ENCODE assay signal across 8 mouse cellular contexts in genomic region chr19:46056388-46056946, GRCm38 (mm10). TPM values are rescaled to one million over a fixed set of nuclear protein-coding genes. Genes with fewer than 3 reads are reported as not detected.
DNase-seq lines count a peak whose midpoint lies in the region; ATAC-seq and TF ChIP-seq lines count a peak whose summit lies in the region.

No protein-coding gene starts in this region.

- DNase-seq in gastrocnemius, adult 8-10 months (ENCODE audit: low spot score in 2 of 2) = peak; percentile 90 to 92
- DNase-seq in hindlimb bud, embryonic 11.5 days (ENCODE audit: extremely low spot score, low read depth, low spot score) = peak; percentile 96
- peak; percentile 81 to 94 for DNase-seq in left cerebral cortex, adult 8-10 months (ENCODE audit: low spot score in 2 of 2)
- peak; percentile 96 to 97 for DNase-seq in right cerebral cortex, postnatal 10 days (ENCODE audit: low spot score in 2 of 2)
- DNase-seq in urinary bladder, postnatal 25 days (ENCODE audit: low spot score) = peak; percentile 84

- H3K4me1 ChIP-seq in cortical plate, adult 2 months (ENCODE audit: control insufficient read depth, insufficient read depth, low read length) = peaks cover 2% of the 10 kb centered on the region; the same call in 1 of the 2 replicates
- peaks cover 44% of the 10 kb centered on the region for H3K4me1 ChIP-seq in megakaryocyte, embryonic 14.5 days

- H3K27ac ChIP-seq in cortical plate, adult 2 months (ENCODE audit: insufficient read depth, low read length) = peak overlapping the region; percentile 58

- no peak for TF ChIP-seq CTCF in cortical plate, adult 2 months (IDR thresholded peaks at IDR 0.05; ENCODE audit: extremely low read depth, insufficient read depth, low read length)

- peak; percentile 74; the same call in 1 of the 2 replicates for TF ChIP-seq POLR2A in cortical plate, adult 2 months (IDR thresholded peaks at IDR 0.05; ENCODE audit: extremely low read depth, insufficient read depth, low read length)

- no peaks in the 10 kb centered on the region for H3K9me3 ChIP-seq in megakaryocyte, embryonic 14.5 days

- peak; percentile 97 for ATAC-seq in activated CD4-positive, CD25-positive, alpha-beta regulatory T cell, adult 4 months

- peaks cover 11% of the 10 kb centered on the region for H3K36me3 ChIP-seq in megakaryocyte, embryonic 14.5 days (replicated peaks; ENCODE audit: low read length)

- H3K27me3 ChIP-seq in megakaryocyte, embryonic 14.5 days (replicated peaks) = no peaks in the 10 kb centered on the region

- peak overlapping the region; percentile 79 for H3K4me3 ChIP-seq in cortical plate, adult 2 months (ENCODE audit: insufficient read depth, low read length)
- peak overlapping the region; percentile 96 for H3K4me3 ChIP-seq in megakaryocyte, embryonic 14.5 days (replicated peaks)

RNA-seq across cellular contexts. Expression of gene Ldb1, which starts 11.5 kb away (rescaled TPM):
- 10 to 100 TPM; 42.8 to 46.3 TPM for polyA plus RNA-seq in activated CD4-positive, CD25-positive, alpha-beta regulatory T cell, adult 4 months (2017; shearing (Covaris generic))
- 159 and 161 TPM in 2 replicates for polyA plus RNA-seq in cortical plate, adult 2 months (2012; rRNA removed)
- total RNA-seq in gastrocnemius, adult 8-10 months (2022) = 10 to 100 TPM; 13.3 to 19.7 (median 17.0) TPM
- total RNA-seq in left cerebral cortex, adult 8-10 months (2022) = 100 to 1,000 TPM; 110 to 132 (median 120) TPM
- polyA plus RNA-seq in megakaryocyte, embryonic 14.5 days (2012; ENCODE audit: insufficient read depth, low replicate concordance) = 349 and 424 TPM in 2 replicates

RNA-seq across cellular contexts. Expression of gene Pprc1, which starts 11.8 kb away (rescaled TPM):
- 10 to 100 TPM; 13.5 to 17.5 TPM for polyA plus RNA-seq in activated CD4-positive, CD25-positive, alpha-beta regulatory T cell, adult 4 months (2017; shearing (Covaris generic))
- polyA plus RNA-seq in cortical plate, adult 2 months (2012; rRNA removed) = 13.4 and 16.1 TPM in 2 replicates
- 10 to 100 TPM; 13.0 to 22.8 (median 14.7) TPM for total RNA-seq in gastrocnemius, adult 8-10 months (2022)
- 10 to 100 TPM; 25.7 to 29.7 (median 26.8) TPM for total RNA-seq in left cerebral cortex, adult 8-10 months (2022)
- polyA plus RNA-seq in megakaryocyte, embryonic 14.5 days (2012; ENCODE audit: insufficient read depth, low replicate concordance) = 8.7 and 12.2 TPM in 2 replicates

RNA-seq across cellular contexts. Expression of gene Nolc1, which starts 19.2 kb away (rescaled TPM):
- polyA plus RNA-seq in activated CD4-positive, CD25-positive, alpha-beta regulatory T cell, adult 4 months (2017; shearing (Covaris generic)) = 10 to 100 TPM; 55.0 to 74.4 TPM
- polyA plus RNA-seq in cortical plate, adult 2 months (2012; rRNA removed) = 37.5 and 38.3 TPM in 2 replicates
- 10 to 100 TPM; 17.4 to 21.4 (median 20.1) TPM for total RNA-seq in gastrocnemius, adult 8-10 months (2022)
- 10 to 100 TPM; 41.8 to 48.2 (median 46.0) TPM for total RNA-seq in left cerebral cortex, adult 8-10 months (2022)
- 14.7 and 44.5 TPM in 2 replicates for polyA plus RNA-seq in megakaryocyte, embryonic 14.5 days (2012; ENCODE audit: insufficient read depth, low replicate concordance)

RNA-seq across cellular contexts. Expression of gene Hps6, which starts 53.2 kb away (rescaled TPM):
- 1 to 10 TPM; 1.5 to 2.9 TPM for polyA plus RNA-seq in activated CD4-positive, CD25-positive, alpha-beta regulatory T cell, adult 4 months (2017; shearing (Covaris generic))
- polyA plus RNA-seq in cortical plate, adult 2 months (2012; rRNA removed) = 4.9 TPM in 2 replicates
- 1 to 10 TPM; 3.4 to 5.1 (median 4.1) TPM for total RNA-seq in gastrocnemius, adult 8-10 months (2022)
- total RNA-seq in left cerebral cortex, adult 8-10 months (2022) = 1 to 10 TPM; 7.8 to 9.0 (median 8.5) TPM
- polyA plus RNA-seq in megakaryocyte, embryonic 14.5 days (2012; ENCODE audit: insufficient read depth, low replicate concordance) = 8.7 and 9.6 TPM in 2 replicates

RNA-seq across cellular contexts. Expression of gene Armh3, which starts 58.2 kb away (rescaled TPM):
- 1 to 10 TPM; 9.7 to 9.8 TPM for polyA plus RNA-seq in activated CD4-positive, CD25-positive, alpha-beta regulatory T cell, adult 4 months (2017; shearing (Covaris generic))
- polyA plus RNA-seq in cortical plate, adult 2 months (2012; rRNA removed) = 16.0 and 16.2 TPM in 2 replicates
- total RNA-seq in gastrocnemius, adult 8-10 months (2022) = 10 to 100 TPM; 11.2 to 12.5 (median 12.1) TPM
- 10 to 100 TPM; 20.7 to 22.8 (median 21.7) TPM for total RNA-seq in left cerebral cortex, adult 8-10 months (2022)
- 0.89 and 2.1 TPM in 2 replicates for polyA plus RNA-seq in megakaryocyte, embryonic 14.5 days (2012; ENCODE audit: insufficient read depth, low replicate concordance)

Comparison
In these comparisons a context has a peak if more than half of its experiments do, and no peak if none do; other contexts are left out.
1. Peak in every context shown above with its lines: DNase-seq, ATAC-seq, H3K4me3 ChIP-seq and H3K27ac ChIP-seq.